In genomic region chr3:153911882-153912440, GRCm38 (mm10) we compare ENCODE assay signal across 9 mouse cellular contexts. TPM values are rescaled to one million over a fixed set of nuclear protein-coding genes. Genes with fewer than 3 reads are reported as not detected.
DNase-seq lines count a peak whose midpoint lies in the region; ATAC-seq lines count a peak whose summit lies in the region.
"Had no signal": no experiment of that assay in that cellular context is flagged by ENCODE, and none has a peak within 500 bp of the region (broad histone marks: within the 10 kb centered on the region; RNA-seq: fewer than 3 reads in every experiment).

No protein-coding gene starts in this region.

- no peaks in the 10 kb centered on the region for H3K9me3 ChIP-seq in hindbrain, embryonic 11.5 days (ENCODE audit: control insufficient read depth, low read length)
- no peaks in the 10 kb centered on the region for H3K9me3 ChIP-seq in midbrain, embryonic 13.5 days

- intact Hi-C loops in left cerebral cortex, postnatal 36 days (cut with DNase I), result loop anchor here (2.0 kb wide), 1 partner anchor 33 kb away; the partner anchor contains the start of gene Acadm

- H3K4me3 ChIP-seq in hindbrain, embryonic 11.5 days (ENCODE audit: low read depth, low read length), result peak overlapping the region; percentile 87
- peak overlapping the region; percentile 89 for H3K4me3 ChIP-seq in midbrain, embryonic 13.5 days (replicated peaks)

- H3K27me3 ChIP-seq in hindbrain, embryonic 11.5 days (ENCODE audit: control insufficient read depth, insufficient read depth, low read length), result no peaks in the 10 kb centered on the region
- no peaks in the 10 kb centered on the region for H3K27me3 ChIP-seq in midbrain, embryonic 13.5 days

- no peak overlapping the region for H3K27ac ChIP-seq in hindbrain, embryonic 11.5 days (ENCODE audit: low read depth, low read length)
- peak overlapping the region; percentile 94; the same call in 1 of the 2 replicates for H3K27ac ChIP-seq in midbrain, embryonic 13.5 days

- H3K9ac ChIP-seq in hindbrain, embryonic 11.5 days (ENCODE audit: low read depth, low read length), result peak overlapping the region; percentile 94
- peak overlapping the region; percentile 98 for H3K9ac ChIP-seq in midbrain, embryonic 13.5 days (replicated peaks)

- peak overlapping the region; percentile 57 for H3K4me2 ChIP-seq in hindbrain, embryonic 11.5 days (replicated peaks; ENCODE audit: low read depth, low read length)
- peak overlapping the region; percentile 90 for H3K4me2 ChIP-seq in midbrain, embryonic 13.5 days (replicated peaks)

- ATAC-seq in hindbrain, embryonic 11.5 days (ENCODE audit: low FRiP score), result no peak
- no peak for ATAC-seq in midbrain, embryonic 13.5 days

- 5% methylated on average over 12 of the region's 12 CpGs for WGBS in hindbrain, embryonic 11.5 days
- whole genome bisulfite sequencing in midbrain, embryonic 13.5 days, result 5% methylated on average over 12 of the region's 12 CpGs

- peaks cover 9% of the 10 kb centered on the region; the same call in 1 of the 2 replicates for H3K4me1 ChIP-seq in hindbrain, embryonic 11.5 days (replicated peaks; ENCODE audit: control insufficient read depth, insufficient read depth, low read length)
- peaks cover 53% of the 10 kb centered on the region for H3K4me1 ChIP-seq in midbrain, embryonic 13.5 days (replicated peaks)

- peak; percentile 50 for DNase-seq in kidney, adult 9 months
- no peak for DNase-seq in kidney, postnatal 14 days
- DNase-seq in NIH3T3 (ENCODE audit: low read depth), result peak; percentile 20
- no peak for DNase-seq in hindbrain, embryonic 11.5 days (ENCODE audit: low spot score)
- no peak for DNase-seq in cerebellum, postnatal 10 days
- no peak for DNase-seq in left cerebral cortex, postnatal 36 days (ENCODE audit: low spot score in 2 of 2)
- no peak for DNase-seq in layer of hippocampus, adult 9-11 months
- DNase-seq: adrenal gland, postnatal 25 days had no signal

- H3K36me3 ChIP-seq in hindbrain, embryonic 11.5 days (ENCODE audit: control insufficient read depth, insufficient read depth, low read length), result peaks cover 13% of the 10 kb centered on the region
- H3K36me3 ChIP-seq in midbrain, embryonic 13.5 days, result peaks cover 43% of the 10 kb centered on the region

RNA-seq across cellular contexts. Expression of gene Rabggtb, which starts 0.8 kb away (rescaled TPM):
- polyA plus RNA-seq in hindbrain, embryonic 11.5 days (2014; fragmentation: Nextera tagmentation; extraction: Ambion mirVana), result 41.8 and 43.6 TPM in 2 replicates
- polyA plus RNA-seq in midbrain, embryonic 13.5 days (2015; fragmentation: Nextera tagmentation; extraction: Ambion mirVana), result 42.4 and 47.2 TPM in 2 replicates
- total RNA-seq in left cerebral cortex, postnatal 36 days (2021), result 10 to 100 TPM; 59.9 to 61.2 TPM

RNA-seq across cellular contexts. Expression of gene Msh4, which starts 6.0 kb away (rescaled TPM):
- 0.05 and 0.08 TPM in 2 replicates for polyA plus RNA-seq in hindbrain, embryonic 11.5 days (2014; fragmentation: Nextera tagmentation; extraction: Ambion mirVana)
- polyA plus RNA-seq in midbrain, embryonic 13.5 days (2015; fragmentation: Nextera tagmentation; extraction: Ambion mirVana), result 0.13 and 0.14 TPM in 2 replicates
- under 1 TPM; 0.12 to 0.48 TPM for total RNA-seq in left cerebral cortex, postnatal 36 days (2021)

RNA-seq across cellular contexts. Expression of gene Acadm, which starts 32.5 kb away (rescaled TPM):
- 55.0 and 63.6 TPM in 2 replicates for polyA plus RNA-seq in hindbrain, embryonic 11.5 days (2014; fragmentation: Nextera tagmentation; extraction: Ambion mirVana)
- polyA plus RNA-seq in midbrain, embryonic 13.5 days (2015; fragmentation: Nextera tagmentation; extraction: Ambion mirVana), result 50.6 and 53.7 TPM in 2 replicates
- 10 to 100 TPM; 36.4 to 41.6 TPM for total RNA-seq in left cerebral cortex, postnatal 36 days (2021)

Comparison
In these comparisons a context has a peak if more than half of its experiments do, and no peak if none do; other contexts are left out.
1. DNase-seq: peak in kidney, adult 9 months (single experiment) and NIH3T3 (single experiment); none in kidney, postnatal 14 days (single experiment), hindbrain, embryonic 11.5 days (single experiment), cerebellum, postnatal 10 days (0 of 2), left cerebral cortex, postnatal 36 days (0 of 2) and layer of hippocampus, adult 9-11 months (single experiment).